Mouse (Mus musculus) layer of hippocampus, adult 18-20 months (tissue): ENCODE results near the gene Bcl7a. TPM values are rescaled to one million over a fixed set of nuclear protein-coding genes. Genes with fewer than 3 reads are reported as not detected.

ENCODE experiments used
- DNase-seq, 2 experiments: peaks; one replicate each; pipeline ENCODE4 v3.0.0; 2022; ENCODE audit warnings: low spot score in 2 of 2
- long read RNA-seq: library from polyadenylated mRNA; stranded (forward); transcript quantifications from one replicate; pipeline ENCODE4 v2.0.0, GENCODE M21; 2021
- total RNA-seq, 2 experiments: library from RNA; stranded (reverse); gene quantifications; 2 replicates each; pipeline ENCODE4 v1.2.3; 2021

The Bcl7a gene
- 10 to 100 TPM; 66.1 to 66.3 TPM for total RNA-seq
- long read RNA-seq, full-length matches to known transcripts: 7 of 10 reads
- long read RNA-seq, partial matches to known transcripts: 0 of 10 reads
- long read RNA-seq, other reads (novel, unspliced or antisense): 3 of 10 reads

DNA sequence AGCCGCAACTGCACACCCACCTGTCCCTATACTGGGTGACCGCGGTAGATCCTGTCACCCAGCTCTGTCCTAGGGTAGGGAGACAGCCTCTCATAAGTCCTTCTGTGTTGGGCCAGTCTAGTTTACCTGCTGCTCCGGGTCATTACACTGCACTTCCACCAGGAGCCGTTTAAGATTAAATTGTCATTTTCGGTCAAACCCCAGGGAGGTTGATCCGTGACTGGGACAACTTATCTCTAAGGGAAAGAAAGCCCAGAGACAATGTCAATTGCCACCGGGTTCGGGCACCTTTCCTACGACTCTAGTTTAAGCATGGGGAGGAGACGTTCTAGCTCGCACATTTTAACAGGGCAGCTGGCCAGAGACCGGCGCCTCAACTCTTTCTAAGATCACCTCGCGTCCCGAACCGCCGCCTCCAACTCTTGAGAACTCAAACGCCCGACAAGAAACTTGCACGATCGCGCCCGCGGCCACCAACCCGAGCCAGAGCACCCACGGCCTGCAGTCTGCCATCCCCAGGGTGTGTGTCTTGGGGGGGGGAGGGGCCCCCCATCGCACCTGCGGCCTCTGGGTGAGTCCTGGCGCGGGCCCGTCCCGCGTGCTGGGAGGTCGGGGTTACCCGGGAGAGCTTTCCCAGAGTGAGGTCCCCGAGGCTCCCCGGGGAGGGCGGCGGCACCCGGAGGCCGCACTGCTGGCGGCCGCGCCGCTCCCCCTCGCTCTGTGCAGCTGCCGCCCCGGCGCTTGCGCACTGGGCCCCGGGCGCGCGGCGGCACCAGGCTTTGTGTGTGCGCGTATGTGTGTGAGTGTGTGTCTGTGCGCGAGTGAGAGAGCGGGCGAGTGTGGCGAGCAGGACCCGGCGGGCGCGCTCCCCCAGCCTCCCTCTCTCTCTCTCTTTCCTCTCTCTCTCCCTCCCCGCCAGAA is at the start of gene Bcl7a:
Gene Bcl7a, plus strand, starts transcription at position 128 of the 921 bp plus-strand sequence.
- DNase-seq: peak; percentile 90 to 96

DNA sequence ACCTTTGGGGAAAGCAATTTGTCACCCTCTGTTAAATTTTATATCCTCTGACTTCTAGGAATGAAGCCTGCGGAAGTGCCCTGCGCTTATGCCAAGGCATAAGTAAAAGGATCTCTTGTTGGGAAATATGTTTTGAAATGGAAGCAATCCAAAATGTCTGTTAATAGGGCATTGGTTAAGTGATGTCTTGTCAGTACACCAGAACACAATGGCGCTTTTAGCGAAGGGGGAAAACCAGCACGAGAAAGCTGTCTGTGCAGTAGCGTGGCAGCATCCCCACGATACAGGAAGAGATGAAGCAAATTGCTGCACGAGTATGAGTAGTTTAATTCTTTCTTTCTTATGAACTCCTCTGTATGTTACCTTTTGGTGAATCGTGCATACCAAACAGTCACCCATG is 49.0 kb upstream of the Bcl7a start:
- no peak for DNase-seq

DNA sequence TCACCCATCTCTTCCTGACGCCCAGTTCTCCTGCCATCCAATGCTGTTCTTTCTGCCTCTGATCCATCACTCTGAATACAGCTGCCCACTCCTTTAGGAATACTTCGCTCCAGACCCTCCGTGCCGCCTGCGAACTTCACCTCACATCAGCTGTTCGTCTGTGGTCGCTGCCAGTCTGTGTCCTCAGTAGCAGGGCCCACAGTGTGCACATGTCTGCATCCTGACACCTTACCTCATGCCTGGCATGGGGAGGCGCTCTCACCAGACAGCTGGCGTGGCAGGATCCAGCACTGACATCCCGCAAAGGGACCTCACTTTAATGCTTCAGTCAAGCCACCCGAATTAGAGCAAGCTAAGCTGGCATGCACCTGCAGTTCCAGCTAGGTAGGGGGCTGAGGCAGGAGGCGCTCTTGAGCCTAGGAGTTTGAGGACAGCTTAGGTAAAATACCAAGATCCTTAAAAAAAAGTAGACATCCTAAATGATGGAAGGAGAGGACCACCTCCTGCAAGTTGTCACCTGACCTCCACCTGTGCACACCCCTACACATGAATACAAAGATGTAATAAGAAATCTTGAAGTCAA is 47.3 kb upstream of the Bcl7a start:
- DNase-seq: no peak

DNA sequence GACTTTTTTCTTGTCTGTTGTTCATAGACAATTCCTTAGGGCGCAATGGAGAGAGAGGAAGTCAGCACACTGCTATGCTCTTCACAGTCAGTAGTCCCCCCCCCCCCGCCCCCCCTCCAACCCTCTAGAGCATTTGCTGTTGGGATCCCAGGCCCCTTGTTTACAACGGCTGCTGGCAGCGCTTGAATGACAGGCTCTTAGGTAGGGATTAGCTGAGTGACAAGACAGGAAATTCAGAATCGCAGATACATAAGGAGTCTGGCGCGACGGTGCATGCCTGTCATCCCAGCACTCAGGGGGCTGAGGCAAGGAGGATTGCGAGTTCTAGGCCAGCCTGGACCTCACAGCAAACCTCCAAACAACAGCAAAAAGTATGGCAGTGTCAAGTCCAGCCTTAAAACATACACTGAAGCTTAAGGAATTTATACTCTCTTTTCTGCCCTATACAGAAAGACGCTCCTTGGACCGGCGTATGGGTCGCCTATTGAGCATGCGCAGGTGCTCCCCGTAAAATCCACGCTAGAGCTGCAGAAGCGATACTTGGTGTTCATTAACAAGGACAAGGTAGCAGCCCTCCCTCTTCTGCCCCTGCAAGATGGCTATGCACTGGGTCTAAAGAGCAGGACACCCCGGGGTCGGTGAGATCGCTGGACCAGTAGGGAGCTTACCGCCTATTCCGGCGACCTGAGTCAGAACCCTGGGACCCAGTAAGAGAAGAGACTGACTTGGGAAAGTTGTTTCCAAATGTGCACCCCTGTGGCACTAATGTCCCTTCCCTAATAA is 46.5 kb upstream of the Bcl7a start:
- no peak for DNase-seq

DNA sequence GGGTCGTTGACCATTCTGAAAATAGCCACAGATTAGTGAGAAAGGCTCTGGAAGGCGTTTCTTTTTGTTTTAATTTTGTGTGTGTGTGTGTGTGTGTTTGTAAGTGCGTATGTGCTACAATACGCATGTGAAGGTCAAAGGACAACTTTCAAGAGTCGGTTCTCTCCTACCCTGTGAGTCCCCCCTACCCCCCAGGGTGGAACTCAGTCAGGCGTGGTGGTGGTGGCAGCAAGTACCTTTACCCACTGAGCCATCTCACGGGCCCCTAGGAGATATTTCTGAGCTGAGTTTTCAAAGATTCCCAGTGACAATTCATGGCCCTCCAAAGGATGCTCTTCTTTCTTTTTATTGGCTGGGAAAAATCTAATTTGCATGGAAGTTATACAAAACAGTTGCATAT is 45.8 kb upstream of the Bcl7a start:
- DNase-seq: no peak

DNA sequence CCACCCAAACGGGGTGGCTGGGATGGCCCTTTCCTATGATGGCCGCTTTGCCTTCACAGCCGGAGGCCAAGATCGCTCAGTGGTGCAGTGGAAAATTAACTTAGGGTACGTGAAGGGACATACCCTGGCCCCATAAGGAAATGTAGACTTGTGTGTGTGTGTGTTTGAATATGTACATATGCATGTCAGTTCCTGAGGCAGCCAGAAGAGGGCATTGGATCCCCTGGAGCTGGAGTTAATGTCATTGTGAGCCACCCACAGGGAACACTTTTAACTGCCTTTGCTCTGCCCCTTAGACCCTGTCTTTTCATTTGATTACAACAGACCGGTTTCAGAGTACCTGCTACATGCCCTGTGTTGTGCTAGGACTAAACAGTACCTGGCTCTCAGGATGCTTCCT is 45.1 kb upstream of the Bcl7a start:
- DNase-seq: no peak

DNA sequence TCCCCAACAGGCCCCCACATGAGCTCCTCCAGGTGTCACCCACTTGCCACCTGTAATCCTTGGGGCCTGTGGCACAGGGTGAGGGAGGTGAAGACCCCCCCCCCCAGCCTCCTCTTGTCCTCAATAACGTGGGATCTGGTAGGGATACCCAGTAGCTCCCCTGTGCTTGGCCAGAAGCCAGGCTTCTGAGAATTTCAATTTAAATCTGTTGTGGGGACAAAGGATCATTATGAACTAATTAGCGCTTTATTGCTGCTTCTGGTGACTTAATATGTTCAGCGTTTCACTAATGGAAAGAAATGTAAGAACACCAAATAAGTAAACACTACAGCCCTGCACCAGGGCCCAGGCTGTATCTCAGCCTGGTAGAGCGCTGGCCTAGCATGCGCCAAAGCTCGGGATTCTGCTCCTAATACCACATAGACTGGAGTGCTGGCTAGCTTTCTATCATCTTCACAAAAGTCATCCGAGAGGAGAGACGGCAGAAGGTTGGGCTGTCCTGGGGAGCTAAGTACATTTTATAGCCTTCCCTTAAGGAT is 43.1 kb upstream of the Bcl7a start:
- DNase-seq: no peak

DNA sequence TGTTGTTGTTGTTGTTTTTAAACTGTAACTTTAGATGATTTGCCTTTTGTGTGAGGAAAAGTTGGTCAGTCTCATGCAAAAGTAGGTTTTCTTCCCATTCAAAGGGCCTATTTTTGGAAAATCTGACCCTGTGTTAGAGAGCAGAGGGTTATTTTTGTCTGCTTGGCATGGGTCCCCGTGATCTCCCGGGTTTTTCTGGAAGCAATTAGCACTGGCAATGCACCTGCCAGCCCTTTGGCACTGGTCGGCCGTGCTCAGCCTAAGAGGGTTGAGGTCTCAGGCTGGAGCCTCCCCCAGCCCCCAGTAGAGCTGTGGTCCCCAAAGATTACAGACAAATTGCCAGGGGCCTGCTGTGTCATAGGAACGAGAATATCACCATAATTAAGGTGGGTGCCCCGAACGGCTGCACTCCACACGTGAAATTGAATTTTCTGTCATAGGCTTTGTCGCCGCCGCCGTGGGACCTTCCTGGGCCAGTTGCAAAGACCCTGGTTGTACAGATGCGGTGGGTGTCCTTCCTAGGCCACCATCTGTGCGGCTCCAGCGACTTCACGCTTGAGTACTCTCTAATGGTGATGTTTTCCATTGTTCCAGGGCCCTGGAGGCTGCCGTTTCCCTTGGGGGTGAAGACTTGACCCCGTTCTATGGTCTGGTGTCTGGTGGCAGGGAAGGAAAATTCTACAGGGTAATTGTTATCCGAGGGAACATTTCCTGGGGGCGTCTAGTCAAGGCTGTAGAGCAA is 41.7 kb upstream of the Bcl7a start:
- DNase-seq: no peak

DNA sequence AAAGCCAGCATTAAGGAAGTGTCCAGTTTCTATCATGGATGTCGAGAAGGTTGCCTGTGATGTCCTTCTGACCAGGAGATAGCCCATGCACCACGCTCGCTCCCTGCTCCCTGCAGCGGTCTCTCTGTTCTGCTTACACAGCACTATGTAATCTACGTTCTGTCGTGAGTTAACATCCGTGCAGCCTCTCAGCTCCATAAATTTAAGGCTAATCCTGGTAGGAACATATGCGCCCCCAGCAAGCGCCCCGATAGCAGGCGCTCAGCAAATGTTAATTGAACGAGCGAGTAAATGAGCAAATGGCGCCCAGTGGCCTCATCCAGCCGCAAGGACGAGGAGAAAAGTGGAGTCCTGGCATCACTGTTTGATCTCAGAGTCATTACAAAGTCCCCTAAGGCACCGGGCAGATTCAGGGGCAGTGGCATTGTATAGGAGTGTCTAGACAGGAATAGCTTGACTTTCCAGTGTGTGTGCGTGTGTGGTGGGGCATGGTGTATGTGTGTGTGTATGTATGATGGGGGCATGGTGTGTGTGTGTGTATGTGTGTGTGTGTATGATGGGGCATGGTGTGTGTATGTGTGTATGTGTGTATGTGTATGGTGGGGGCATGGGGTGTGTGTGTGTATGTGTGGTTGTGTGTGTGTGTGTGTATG is 35.9 kb upstream of the Bcl7a start:
- DNase-seq: no peak

DNA sequence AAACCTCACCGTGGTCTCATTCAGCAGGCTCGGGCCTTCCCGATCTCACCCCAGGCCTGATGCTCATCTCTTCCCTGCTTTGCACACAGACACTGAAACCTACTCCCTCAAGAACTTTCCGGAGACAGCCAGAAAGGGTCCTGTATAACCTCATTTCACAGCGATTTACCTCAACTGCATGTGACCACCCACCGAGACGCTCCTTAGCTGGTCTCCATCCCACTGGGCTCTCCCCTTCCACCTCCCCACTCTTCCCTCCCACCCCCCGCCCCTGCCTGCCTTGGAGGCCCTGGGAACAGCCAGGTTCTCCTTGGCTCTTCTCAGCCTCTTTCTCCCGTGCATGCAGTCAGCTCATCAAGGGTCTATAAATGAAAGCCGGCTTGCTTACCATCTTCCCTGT is 33.8 kb upstream of the Bcl7a start:
- no peak for DNase-seq

DNA sequence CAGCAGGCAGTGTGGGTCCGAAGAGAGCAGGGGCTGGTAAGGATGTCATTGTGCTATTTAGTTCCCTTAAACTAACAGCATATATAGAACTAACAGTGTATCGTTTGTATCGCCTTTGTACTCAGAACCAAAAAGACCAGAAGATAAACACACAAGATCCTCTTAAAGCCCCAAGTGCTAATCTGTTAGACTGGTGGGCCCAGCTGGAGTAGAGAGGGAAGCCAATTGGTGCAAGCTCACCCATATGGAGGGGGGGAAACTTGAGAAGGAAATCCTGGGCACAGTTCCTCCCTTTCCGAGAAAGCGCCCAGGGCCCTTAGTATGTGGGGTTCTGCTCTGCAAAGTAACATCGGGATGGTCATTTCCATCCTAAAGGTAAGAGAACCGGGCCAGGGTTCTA is 33.4 kb upstream of the Bcl7a start:
- peak in 1 of 2 experiments; percentile 14 for DNase-seq

DNA sequence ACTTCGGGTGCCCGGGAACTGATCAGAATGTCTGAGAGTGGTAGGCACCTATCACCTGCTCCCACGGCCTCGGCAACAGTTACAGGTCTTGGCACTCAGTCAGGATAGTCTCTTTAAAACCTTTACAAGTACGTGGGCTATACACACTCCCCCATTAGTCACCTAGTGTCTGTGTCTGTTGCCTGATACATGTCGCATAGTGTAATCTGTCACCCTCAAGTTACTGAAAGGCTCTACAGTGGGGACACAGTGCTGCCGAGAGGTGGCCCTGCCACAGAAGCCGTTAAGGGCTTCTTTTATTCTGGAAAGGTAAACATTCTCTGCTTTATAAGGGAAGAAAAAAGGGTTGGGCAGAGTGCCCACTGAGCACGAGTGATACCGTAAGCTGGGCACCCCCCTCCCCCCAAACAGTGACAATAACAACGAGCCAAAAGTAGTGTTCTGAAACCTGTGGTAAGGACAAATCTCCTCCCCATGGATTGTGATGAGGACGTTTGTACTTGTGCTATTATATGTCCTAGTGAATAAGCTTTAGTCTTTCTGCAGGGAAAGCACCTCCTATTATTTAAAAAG is 30.5 kb upstream of the Bcl7a start:
- DNase-seq: no peak

DNA sequence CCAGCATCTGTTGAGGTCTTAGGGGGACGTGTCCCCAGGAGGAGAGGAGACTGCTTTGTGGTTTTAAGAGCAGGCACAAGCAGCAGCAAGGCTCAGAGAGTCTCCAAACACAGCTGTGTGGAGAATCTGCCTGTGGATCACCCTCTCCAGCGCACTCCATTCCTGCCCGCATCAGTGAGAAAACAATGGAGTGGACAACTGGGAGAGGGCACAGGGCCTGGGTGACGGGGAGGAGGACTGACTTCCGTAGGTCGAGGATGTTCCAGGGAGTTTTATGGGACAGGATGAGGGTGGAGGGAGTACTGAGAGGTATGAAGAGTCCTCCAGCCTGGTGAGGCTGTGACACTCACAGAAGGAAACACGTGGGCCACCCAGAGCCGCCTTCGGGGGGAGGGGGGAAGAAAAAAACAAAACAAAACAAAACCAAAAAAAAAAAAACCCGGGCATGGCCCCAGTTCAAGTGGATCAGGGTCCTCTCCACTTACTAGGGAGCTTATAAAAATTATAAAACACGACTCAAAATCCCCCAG is 29.7 kb upstream of the Bcl7a start:
- no peak for DNase-seq

DNA sequence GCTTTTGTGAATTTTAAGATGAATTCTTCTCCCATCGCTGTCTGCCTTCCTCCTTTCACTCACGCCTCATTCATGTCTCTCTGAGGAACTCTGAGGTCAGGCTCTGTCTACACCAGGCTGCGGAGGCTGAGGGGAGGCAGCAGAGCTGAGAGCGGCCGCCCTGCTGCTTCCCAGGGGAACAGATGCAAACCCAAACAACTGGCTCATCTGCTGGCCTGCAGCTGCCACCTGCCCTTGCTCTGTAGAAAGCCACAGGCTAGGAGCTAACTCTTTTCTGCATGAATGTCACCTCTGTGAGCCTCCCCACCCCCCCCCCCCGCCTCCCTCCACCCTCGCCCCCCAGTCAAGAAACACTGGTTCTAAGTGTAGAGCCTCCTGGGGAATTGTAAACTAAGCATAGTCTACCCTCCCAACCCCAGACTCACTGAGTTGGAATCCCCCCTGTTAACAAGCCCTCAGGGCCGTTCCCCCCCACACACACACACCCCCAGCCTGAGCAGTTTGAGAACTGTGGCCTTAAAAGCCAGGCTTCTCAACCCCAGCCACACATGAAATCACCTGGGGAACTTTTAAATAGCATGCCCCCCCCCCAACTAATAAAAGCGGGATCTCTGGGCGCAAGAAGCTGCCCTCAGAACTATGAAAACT is 28.3 kb upstream of the Bcl7a start:
- DNase-seq: no peak

DNA sequence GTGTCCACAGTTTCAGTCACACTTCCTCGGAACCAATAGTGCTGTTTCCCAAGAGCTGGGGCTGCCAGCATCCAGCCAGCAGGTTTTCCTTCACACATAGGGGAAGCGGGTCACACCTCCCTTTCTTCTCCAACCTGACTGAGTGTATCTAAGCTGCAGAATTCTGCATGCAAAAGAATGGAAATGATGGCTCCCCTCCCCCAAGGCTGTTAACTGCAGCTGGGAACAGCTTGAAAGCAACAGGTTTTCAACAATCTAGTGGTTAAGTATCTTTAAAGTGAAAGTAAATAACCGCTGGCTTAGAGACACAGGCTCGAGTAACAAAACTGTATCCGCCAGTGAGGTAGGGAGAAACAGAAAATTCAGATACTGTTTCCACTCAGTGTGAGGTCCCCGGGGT is 25.6 kb upstream of the Bcl7a start:
- no peak for DNase-seq

DNA sequence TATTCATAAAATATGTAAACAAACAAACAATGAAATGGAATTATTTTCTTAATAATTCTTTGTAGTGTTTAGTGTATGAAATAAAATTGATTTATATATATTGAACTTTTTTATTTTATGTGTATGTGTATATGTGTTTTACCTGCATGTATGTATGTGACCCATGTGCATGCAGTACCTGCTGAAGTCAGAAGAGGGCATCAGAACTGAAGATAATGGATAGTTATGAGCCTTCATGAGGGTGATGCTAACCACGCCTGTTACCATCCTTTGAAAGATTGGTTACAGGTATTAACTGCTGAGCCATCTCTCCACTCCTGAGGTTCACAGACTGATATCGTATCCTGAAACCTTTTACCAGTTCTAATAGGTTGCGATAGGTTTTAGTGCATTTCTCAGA is 23.5 kb upstream of the Bcl7a start:
- DNase-seq: no peak

DNA sequence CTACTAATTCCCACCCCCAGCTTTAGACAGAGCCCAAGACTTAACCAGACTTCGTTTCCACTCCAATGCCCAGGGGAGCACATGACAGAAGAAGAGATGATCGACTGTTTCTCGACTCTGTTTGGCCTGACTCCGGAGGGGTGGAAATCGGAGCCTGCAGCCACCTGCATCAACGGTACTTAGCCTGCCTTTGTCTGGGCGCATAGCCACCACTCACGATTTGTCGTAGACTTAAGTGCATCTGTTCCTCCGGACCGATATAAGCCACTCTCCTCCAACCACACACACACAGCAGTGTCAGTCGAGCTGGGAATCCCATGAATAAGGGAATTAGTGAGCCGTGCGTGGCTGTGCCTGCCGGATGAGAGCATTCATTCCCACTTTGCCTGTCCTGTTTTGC is 19.4 kb upstream of the Bcl7a start:
- DNase-seq: no peak

DNA sequence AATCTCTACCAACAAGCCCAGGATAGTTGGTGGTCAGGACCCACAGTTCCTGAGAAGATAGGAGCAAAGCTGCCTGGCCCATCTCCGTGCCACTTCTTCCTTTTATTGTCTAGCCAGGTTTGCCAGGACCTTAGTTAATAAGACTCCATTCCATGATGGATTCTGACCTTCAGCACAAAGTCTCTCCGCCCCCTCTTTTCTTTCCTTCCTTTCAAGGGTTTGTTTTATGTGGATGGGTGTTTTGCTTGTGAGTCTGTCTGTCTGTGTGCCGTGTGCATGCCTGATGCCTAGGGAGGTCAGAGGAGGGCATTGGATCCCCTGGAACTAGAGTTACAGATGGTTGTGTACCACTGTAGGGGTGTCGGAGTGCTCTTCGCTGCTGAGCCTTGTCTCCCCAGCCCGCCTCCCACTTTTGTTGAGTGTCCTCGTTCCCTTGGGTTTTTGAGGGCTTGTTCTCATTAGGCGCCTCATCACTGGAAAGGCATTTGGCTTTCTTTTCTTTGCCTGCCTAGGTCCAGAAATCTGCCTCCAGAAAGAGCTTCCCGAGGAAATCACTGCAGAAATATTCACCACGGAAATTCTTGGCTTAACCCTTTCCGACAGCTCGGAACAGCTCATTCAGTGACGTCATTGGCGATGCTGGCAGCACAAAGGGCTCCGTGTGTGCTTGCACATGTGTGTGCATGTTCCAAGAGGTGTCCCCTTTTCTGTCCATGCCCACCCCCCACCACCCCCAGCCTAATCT is 17.5 kb upstream of the Bcl7a start:
- no peak for DNase-seq
